ENCODE assay signal across 7 mouse cellular contexts in genomic region chr5:32853731-32854507, GRCm38 (mm10). TPM values are rescaled to one million over a fixed set of nuclear protein-coding genes. Genes with fewer than 3 reads are reported as not detected.
A peak's percentile ranks its signal among the peaks of the same experiment; 100 is the strongest.
DNase-seq lines count a peak whose midpoint lies in the region; ATAC-seq lines count a peak whose summit lies in the region.

TSS of gene Prr14l (minus strand) at chr5:32854256.

- H3K4me1 ChIP-seq in intestine, embryonic 15.5 days (replicated peaks) = 0 out of 2 replicates have a peak, but pooled peaks cover 12% of the 10 kb centered on the region
- H3K4me1 ChIP-seq in midbrain, embryonic 10.5 days = peaks cover 37% of the 10 kb centered on the region

- intact Hi-C loops in gastrocnemius, postnatal 36 days (cut with DNase I) = no loop called here
- intact Hi-C loops in left cerebral cortex, postnatal 25 days (cut with DNase I) = loop anchor here (2.0 to 5.0 kb wide), 2 partner anchors 67 to 139 kb away; partner anchors contain the start of gene Pisd

- H3K9ac ChIP-seq in intestine, embryonic 15.5 days = peak within 1 kb of the TSS; percentile 81

- WGBS in intestine, embryonic 15.5 days = under 1% methylated on average over 51 of the region's 51 CpGs
- under 1% methylated on average over 51 of the region's 51 CpGs for WGBS in midbrain, embryonic 10.5 days

- peak within 1 kb of the TSS; percentile 67 for H3K4me2 ChIP-seq in intestine, embryonic 15.5 days (replicated peaks)

- H3K4me3 ChIP-seq in intestine, embryonic 15.5 days (replicated peaks) = peak within 1 kb of the TSS; percentile 63
- H3K4me3 ChIP-seq in midbrain, embryonic 10.5 days = peak within 1 kb of the TSS; percentile 95

- no peaks in the 10 kb centered on the region for H3K36me3 ChIP-seq in intestine, embryonic 15.5 days
- H3K36me3 ChIP-seq in midbrain, embryonic 10.5 days = peaks cover 27% of the 10 kb centered on the region

- no peaks in the 10 kb centered on the region for H3K27me3 ChIP-seq in intestine, embryonic 15.5 days (replicated peaks)
- no peaks in the 10 kb centered on the region for H3K27me3 ChIP-seq in midbrain, embryonic 10.5 days (ENCODE audit: low read depth, poor library complexity, severe bottlenecking)

- ATAC-seq in intestine, embryonic 15.5 days = peak; percentile 97

- peak; percentile 99 for DNase-seq in adrenal gland, adult 2 months
- DNase-seq in embryo, embryonic 11.5 days (ENCODE audit: low read depth, low spot score) = peak; percentile 96
- peak; percentile 97 to 100 for DNase-seq in gastrocnemius, postnatal 36 days
- DNase-seq in left cerebral cortex, postnatal 25 days (ENCODE audit: low spot score in 2 of 2) = peak; percentile 99
- peak; percentile 97 for DNase-seq in midbrain, embryonic 10.5 days (ENCODE audit: low spot score)
- peak; percentile 100 for DNase-seq in right cerebral cortex, postnatal 4 days

- no peaks in the 10 kb centered on the region for H3K9me3 ChIP-seq in intestine, embryonic 15.5 days
- no peaks in the 10 kb centered on the region for H3K9me3 ChIP-seq in midbrain, embryonic 10.5 days (replicated peaks)

- H3K27ac ChIP-seq in intestine, embryonic 15.5 days = peak within 1 kb of the TSS; percentile 70
- peak within 1 kb of the TSS; percentile 94 for H3K27ac ChIP-seq in midbrain, embryonic 10.5 days (replicated peaks)

RNA-seq across cellular contexts. Expression of gene Prr14l, which starts in this region (rescaled TPM):
- total RNA-seq in adrenal gland, adult 2 months (2021) = 10 to 100 TPM; 25.1 to 45.6 TPM
- 10.6 and 15.1 TPM in 2 replicates for polyA plus RNA-seq in adrenal gland, adult 2 months (2012; rRNA removed)
- total RNA-seq in gastrocnemius, postnatal 36 days (2021) = 1 to 10 TPM; 3.8 to 4.7 TPM
- 12.4 and 16.4 TPM in 2 replicates for polyA plus RNA-seq in intestine, embryonic 15.5 days (2015; fragmentation: Nextera tagmentation; extraction: Ambion mirVana)
- 10 to 100 TPM; 41.2 to 43.0 TPM for total RNA-seq in left cerebral cortex, postnatal 25 days (2021)
- polyA plus RNA-seq in midbrain, embryonic 10.5 days (2016; fragmentation: Nextera tagmentation; extraction: Ambion mirVana) = 14.6 and 17.9 TPM in 2 replicates

Comparison
In these comparisons a context has a peak if more than half of its experiments do, and no peak if none do; other contexts are left out.
1. Peak in every context shown above with its lines: DNase-seq, ATAC-seq, H3K4me3 ChIP-seq and H3K27ac ChIP-seq.
2. RNA of gene Prr14l (total RNA-seq): 25.1 to 45.6 TPM in adrenal gland, adult 2 months and 41.2 to 43.0 TPM in left cerebral cortex, postnatal 25 days; 3.8 to 4.7 TPM in gastrocnemius, postnatal 36 days; every median in the first group is over 4 times any median in the second.